Mouse (Mus musculus) lung, postnatal 0 days (tissue): ENCODE measurements around the gene Ptpn4. TPM values are rescaled to one million over a fixed set of nuclear protein-coding genes. Genes with fewer than 3 reads are reported as not detected.

Source experiments
- ATAC-seq: fragments of 200-750 bp; cut with Nextera tagmentation; 2 replicates; pipeline ENCODE4 v1.8.0; 2017; ENCODE audit warnings: moderate library complexity
- DNase-seq: peaks from one replicate; pipeline ENCODE4 v3.0.0-alpha.2; 2016; ENCODE audit warnings: low spot score
- H3K27ac ChIP-seq: fragments of 300-500 bp; sonication (generic); 2 replicates; pipeline ENCODE4 v1.5.1; 2014; ENCODE audit warnings: antibody characterized with exemption, mild to moderate bottlenecking, low read length, mixed read lengths
- H3K27me3 ChIP-seq: fragments of 300-500 bp; sonication (generic); replicated peaks from 2 replicates; pipeline ENCODE4 v1.6.1; 2014; ENCODE audit warnings: low read length, mixed read lengths; ENCODE audit not compliant: insufficient read depth
- H3K36me3 ChIP-seq: fragments of 300-500 bp; sonication (generic); 2 replicates; pipeline ENCODE4 v1.6.1; 2014; ENCODE audit warnings: low read length, mixed read lengths; ENCODE audit not compliant: insufficient read depth
- H3K4me1 ChIP-seq: fragments of 300-500 bp; sonication (generic); 2 replicates; pipeline ENCODE4 v1.6.1; 2014; ENCODE audit warnings: antibody characterized with exemption, low read depth, low read length, mixed read lengths; ENCODE audit not compliant: insufficient read depth
- H3K4me2 ChIP-seq: fragments of 300-500 bp; sonication (generic); replicated peaks from 2 replicates; pipeline ENCODE4 v1.6.1; 2014; ENCODE audit warnings: low read depth, mild to moderate bottlenecking, low read length, moderate library complexity, mixed read lengths
- H3K4me3 ChIP-seq: fragments of 300-500 bp; sonication (generic); 2 replicates; pipeline ENCODE4 v1.5.1; 2014; ENCODE audit warnings: low read depth, low read length
- H3K9ac ChIP-seq: fragments of 300-500 bp; sonication (generic); replicated peaks from 2 replicates; pipeline ENCODE4 v1.6.1; 2014; ENCODE audit warnings: low read depth, mild to moderate bottlenecking
- H3K9me3 ChIP-seq: fragments of 300-500 bp; sonication (generic); 2 replicates; pipeline ENCODE4 v1.6.1; 2016; ENCODE audit warnings: low read length, mixed read lengths
- CTCF ChIP-seq: IDR thresholded peaks from 2 replicates; pipeline ENCODE4 v1.5.1; 2016; ENCODE audit warnings: antibody characterized with exemption, mild to moderate bottlenecking
- EP300 ChIP-seq: IDR thresholded peaks from 2 replicates; pipeline ENCODE4 v1.6.1; 2016; ENCODE audit warnings: antibody characterized with exemption, mild to moderate bottlenecking, control low read depth
- WGBS: fragments of 180-500 bp; shearing (Covaris S2); extraction: QIAGEN DNeasy Blood & Tissue Kit; methylation state at CpG from one replicate; pipeline ENCODE4 v1.1.7; 2014; 5-methylcytosine and 5-hydroxymethylcytosine counted together
- polyA plus RNA-seq: library from polyadenylated mRNA; unstranded; fragments of >200 nt; fragmentation: Nextera tagmentation; extraction: Ambion mirVana; gene quantifications from 2 replicates; pipeline ENCODE4 v1.2.1, GENCODE M21; 2015

The Ptpn4 gene
- polyA plus RNA-seq, 1 experiment from 2014 or later = 4.8 TPM

DNA sequence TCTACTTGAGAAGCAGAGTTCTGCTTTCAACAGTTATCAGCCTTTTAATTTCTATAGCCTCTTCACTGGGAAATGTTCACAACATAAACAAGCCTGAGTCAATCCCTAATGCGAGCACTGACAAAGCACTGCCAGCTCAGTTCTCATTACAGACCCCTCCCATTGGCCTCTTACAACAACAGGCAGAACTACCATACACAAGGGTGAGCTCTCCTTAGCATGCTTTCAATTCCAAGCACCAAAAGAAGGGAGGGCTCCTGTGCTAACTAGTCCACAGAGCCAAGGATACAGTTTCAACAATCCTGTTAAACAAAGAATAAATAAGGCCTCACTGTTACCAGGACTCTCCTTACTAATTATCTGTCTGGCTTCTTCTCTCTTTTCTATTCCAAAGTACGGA, 213.0 kb downstream of the Ptpn4 start:
- Histone ChIP-seq H3K36me3 (0 out of 2 replicates have a peak, but pooled peaks cover 3% of the 10 kb centered on the region), H3K4me3 (no peak overlapping the region), H3K4me2 (no peak overlapping the region), H3K27ac (peak overlapping the region; percentile 59), H3K27me3 (no peaks in the 10 kb centered on the region), H3K4me1 (peaks cover 3% of the 10 kb centered on the region; the same call in 1 of the 2 replicates), H3K9ac (no peak overlapping the region), H3K9me3 (no peaks in the 10 kb centered on the region)
- TF ChIP-seq CTCF = no peak
- TF ChIP-seq EP300 = no peak; the same call in 1 of the 2 replicates
- ATAC-seq = peak; percentile 67
- peak; percentile 46 for DNase-seq
- WGBS = 39% methylated on average over 2 of the region's 2 CpGs

DNA sequence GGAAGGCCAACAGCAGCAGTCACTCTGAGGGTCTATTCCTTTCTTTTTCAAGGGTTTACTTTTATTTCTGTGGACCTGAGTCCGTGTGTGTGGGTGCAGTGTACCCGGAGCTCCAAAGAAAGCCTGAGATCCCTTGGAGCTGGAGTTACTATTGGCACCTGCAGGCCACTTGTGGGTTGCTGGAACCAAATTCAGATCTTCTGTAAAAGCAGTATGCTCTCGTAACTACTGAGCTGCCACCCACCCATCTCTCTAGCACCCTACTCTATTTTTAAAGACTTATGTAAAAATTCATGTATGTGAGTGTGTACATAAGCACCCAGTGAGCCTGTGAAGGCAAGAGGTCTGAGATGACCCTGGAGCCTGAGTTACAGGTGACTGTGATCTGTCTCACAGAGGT, 232.0 kb downstream of the Ptpn4 start:
- DNase-seq (no peak), ATAC-seq (no peak)
- H3K27me3 ChIP-seq = no peaks in the 10 kb centered on the region
- no peak overlapping the region for H3K27ac ChIP-seq
- H3K4me1 ChIP-seq = no peaks in the 10 kb centered on the region
- H3K4me2 ChIP-seq = no peak overlapping the region
- H3K36me3 ChIP-seq = no peaks in the 10 kb centered on the region; the same call in 1 of the 2 replicates
- no peak overlapping the region for H3K4me3 ChIP-seq
- H3K9me3 ChIP-seq = no peaks in the 10 kb centered on the region
- TF ChIP-seq EP300 (no peak), CTCF (no peak)
- H3K9ac ChIP-seq = no peak overlapping the region
- WGBS = 82% methylated on average over 3 of the region's 3 CpGs

Other genes with a start within 250 kb of the Ptpn4 start
- 54.7 and 69.5 TPM in 2 replicates for gene Epb41l5, start 188.6 kb downstream of the Ptpn4 start, polyA plus RNA-seq
- 3.4 and 4.5 TPM in 2 replicates for gene Tmem177, start 75.6 kb upstream of the Ptpn4 start, polyA plus RNA-seq
- 0.39 and 1.7 TPM in 2 replicates for gene Cfap221, start 159.6 kb upstream of the Ptpn4 start, polyA plus RNA-seq
- 0.14 TPM in 2 replicates for gene Sctr, start 169.3 kb upstream of the Ptpn4 start, polyA plus RNA-seq
- 121 and 127 TPM in 2 replicates for gene Tmem37, start 236.5 kb upstream of the Ptpn4 start, polyA plus RNA-seq